Mouse (Mus musculus): ENCODE results near the gene Fign.

The Fign gene

GRCm38 (mm10) chr2:64097937-64098617, at the start of gene Fign:
TSS of gene Fign (minus strand) at chr2:64098038.
- DNase-seq = peak; percentile 88 to 93

- no peak for DNase-seq
Measured at GRCm38 (mm10) chr2:64133597-64133996, 35.8 kb upstream of the Fign start.

GRCm38 (mm10) chr2:64120495-64120894, 22.7 kb upstream of the Fign start:
- no peak for DNase-seq

GRCm38 (mm10) chr2:64116613-64117012, 18.8 kb upstream of the Fign start:
- no peak for DNase-seq

GRCm38 (mm10) chr2:64111133-64111532, 13.3 kb upstream of the Fign start:
- DNase-seq = no peak

- DNase-seq = no peak
Measured at GRCm38 (mm10) chr2:64109860-64110259, 12.0 kb upstream of the Fign start.

GRCm38 (mm10) chr2:64108040-64108439, 10.2 kb upstream of the Fign start:
- DNase-seq = no peak

- DNase-seq = peak; percentile 63 to 75
Measured at GRCm38 (mm10) chr2:64098618-64099320, 931 bp upstream of the Fign start.

GRCm38 (mm10) chr2:64096721-64097411, 972 bp downstream of the Fign start:
- DNase-seq = peak in 1 of 2 experiments; percentile 31

- no peak for DNase-seq
Measured at GRCm38 (mm10) chr2:64096176-64096575, 1.7 kb downstream of the Fign start.

- peak; percentile 38 to 50 for DNase-seq
Measured at GRCm38 (mm10) chr2:64095561-64095960, 2.3 kb downstream of the Fign start.

- peak in 1 of 2 experiments; percentile 30 for DNase-seq
Measured at GRCm38 (mm10) chr2:64093087-64093486, 4.8 kb downstream of the Fign start.

GRCm38 (mm10) chr2:64083853-64084427, 13.9 kb downstream of the Fign start:
- DNase-seq = no peak

- DNase-seq = no peak
Measured at GRCm38 (mm10) chr2:64079765-64080164, 18.1 kb downstream of the Fign start.

GRCm38 (mm10) chr2:64078551-64078950, 19.3 kb downstream of the Fign start:
- DNase-seq = no peak

GRCm38 (mm10) chr2:64077846-64078245, 20.0 kb downstream of the Fign start:
- no peak for DNase-seq

- peak in 1 of 2 experiments; percentile 46 for DNase-seq
Measured at GRCm38 (mm10) chr2:64075873-64076272, 22.0 kb downstream of the Fign start.

- DNase-seq = no peak
Measured at GRCm38 (mm10) chr2:64074602-64075389, 23.0 kb downstream of the Fign start.

- DNase-seq = no peak
Measured at GRCm38 (mm10) chr2:64072158-64072557, 25.7 kb downstream of the Fign start.

GRCm38 (mm10) chr2:64069950-64070695, 27.7 kb downstream of the Fign start:
- DNase-seq = no peak

GRCm38 (mm10) chr2:64065511-64065910, 32.3 kb downstream of the Fign start:
- DNase-seq = no peak

GRCm38 (mm10) chr2:64059477-64059876, 38.4 kb downstream of the Fign start:
- no peak for DNase-seq
